Mouse (Mus musculus): ENCODE results near the gene Dis3l.

DNA sequence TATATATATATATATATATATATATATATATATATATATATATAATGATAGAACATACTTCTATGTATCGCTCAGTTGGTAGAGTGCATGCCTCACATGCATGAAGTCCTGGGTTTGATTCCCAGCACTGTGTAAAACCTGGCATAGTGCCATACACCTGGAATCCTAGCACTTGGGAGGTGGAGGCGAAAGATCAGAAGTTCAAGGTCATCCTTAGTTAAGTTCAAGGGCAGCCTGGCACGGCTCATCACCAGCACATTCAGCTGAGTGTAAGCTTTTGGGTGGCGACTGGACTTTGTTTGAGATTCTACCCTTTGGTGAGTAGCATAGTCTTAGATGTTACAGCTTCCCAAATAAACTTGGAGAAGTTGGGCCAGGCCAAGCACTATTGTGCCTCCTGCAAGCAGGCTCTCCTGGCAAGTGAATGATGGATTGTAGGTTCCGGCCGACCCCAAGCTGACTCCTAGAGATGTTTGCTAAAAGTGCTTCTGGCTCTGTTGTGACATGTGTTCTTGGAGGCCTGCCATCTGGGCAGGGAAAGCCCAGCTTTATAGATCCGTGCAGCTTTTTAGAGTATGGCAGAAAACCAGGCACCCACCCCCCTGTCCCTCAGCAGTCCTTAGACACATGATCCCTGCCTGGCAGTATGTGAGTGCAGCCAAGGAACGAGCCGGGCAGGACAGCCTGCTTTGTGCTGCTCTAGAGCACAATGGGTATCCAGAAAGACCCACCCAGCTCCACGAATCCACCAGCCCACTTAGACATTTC, 42.1 kb upstream of the Dis3l start:
- TF ChIP-seq CTCF (IDR thresholded peaks at IDR 0.05; ENCODE audit: extremely low read depth, insufficient read depth, insufficient read length, insufficient replicate concordance) = no peak
- no peak for TF ChIP-seq POLR2A (IDR thresholded peaks at IDR 0.05; ENCODE audit: low read depth, low read length)
